Mouse (Mus musculus) liver, embryonic 14.5 days (tissue): ENCODE data around the gene Krtap2-4.

Source experiments
- CTCF ChIP-seq: IDR thresholded peaks from 2 replicates; pipeline ENCODE4 v1.5.1; 2016; ENCODE audit warnings: antibody characterized with exemption, low read depth, control low read depth
- EP300 ChIP-seq: IDR thresholded peaks from 2 replicates; pipeline ENCODE4 v1.6.1; 2016; ENCODE audit warnings: antibody characterized with exemption, low read depth

GRCm38 (mm10) chr11:99574106-99574505 is 40.5 kb downstream of the Krtap2-4 start:
- TF ChIP-seq EP300: no peak
- peak; percentile 81 for TF ChIP-seq CTCF
